Mouse (Mus musculus) stomach, embryonic 16.5 days (tissue): ENCODE results near the gene Ino80b. TPM values are rescaled to one million over a fixed set of nuclear protein-coding genes. Genes with fewer than 3 reads are reported as not detected.

Experiments used
- ATAC-seq: fragments of 200-750 bp; cut with Nextera tagmentation; 2 replicates; pipeline ENCODE4 v1.8.0; 2017; ENCODE audit warnings: moderate number of reproducible peaks, moderate TSS enrichment; ENCODE audit not compliant: insufficient read depth, low FRiP score
- H3K27ac ChIP-seq: fragments of 300-500 bp; sonication (generic); 2 replicates; pipeline ENCODE4 v1.5.1; 2014; ENCODE audit warnings: low read length
- H3K27me3 ChIP-seq: fragments of 300-500 bp; sonication (generic); 2 replicates; pipeline ENCODE4 v1.6.1; 2014; ENCODE audit warnings: low read length, control low read depth, mixed read lengths; ENCODE audit not compliant: control insufficient read depth, insufficient read depth
- H3K36me3 ChIP-seq: fragments of 300-500 bp; sonication (generic); 2 replicates; pipeline ENCODE4 v1.6.1; 2014; ENCODE audit warnings: low read length; ENCODE audit not compliant: control insufficient read depth, insufficient read depth
- H3K4me1 ChIP-seq: fragments of 300-500 bp; sonication (generic); 2 replicates; pipeline ENCODE4 v1.6.1; 2014; ENCODE audit warnings: low read length, control low read depth, mixed read lengths; ENCODE audit not compliant: control insufficient read depth, insufficient read depth
- H3K4me2 ChIP-seq: fragments of 300-500 bp; sonication (generic); 2 replicates; pipeline ENCODE4 v1.6.1; 2014; ENCODE audit warnings: low read depth, low read length, mixed read lengths
- H3K4me3 ChIP-seq: fragments of 300-500 bp; sonication (generic); replicated peaks from 2 replicates; pipeline ENCODE4 v1.5.1; 2014; ENCODE audit warnings: mild to moderate bottlenecking, low read length
- H3K9ac ChIP-seq: fragments of 300-500 bp; sonication (generic); 2 replicates; pipeline ENCODE4 v1.6.1; 2014; ENCODE audit warnings: low read length
- H3K9me3 ChIP-seq: fragments of 300-500 bp; sonication (generic); replicated peaks from 2 replicates; pipeline ENCODE4 v1.6.1; 2016; ENCODE audit warnings: low read length, control low read depth; ENCODE audit not compliant: control insufficient read depth
- WGBS: fragments of 180-500 bp; shearing (Covaris S2); extraction: QIAGEN DNeasy Blood & Tissue Kit; methylation state at CpG from one replicate; pipeline ENCODE4 v1.1.7; 2014; 5-methylcytosine and 5-hydroxymethylcytosine counted together
- polyA plus RNA-seq: library from polyadenylated mRNA; unstranded; fragments of >200 nt; fragmentation: Nextera tagmentation; extraction: Ambion mirVana; gene quantifications from 2 replicates; pipeline ENCODE4 v1.2.1, GENCODE M21; 2015

The Ino80b gene
- polyA plus RNA-seq, 1 experiment from 2014 or later: 8.4 TPM

DNA sequence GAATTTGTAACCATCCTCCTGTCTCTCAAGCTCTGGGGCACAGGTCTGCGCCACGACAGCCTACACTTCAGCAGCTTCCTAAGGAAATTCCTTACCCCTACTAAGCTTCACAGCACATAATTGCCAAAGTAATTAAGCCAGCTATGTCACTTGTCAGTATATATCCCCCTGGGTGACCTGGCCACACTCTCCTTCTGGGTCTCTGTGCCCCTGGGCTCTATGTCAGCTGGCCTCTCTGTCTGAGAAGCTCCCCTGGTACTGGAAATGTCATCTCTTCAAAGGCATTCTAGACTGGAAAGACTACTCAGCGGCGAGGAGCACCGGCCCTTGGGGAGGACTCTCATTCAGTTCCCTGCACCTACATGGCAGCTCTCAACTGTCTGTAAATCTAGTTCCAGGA lies 2.3 kb downstream of the Ino80b start:
- H3K27ac ChIP-seq: no peak overlapping the region
- peaks cover 35% of the 10 kb centered on the region for H3K4me1 ChIP-seq
- no peaks in the 10 kb centered on the region for H3K27me3 ChIP-seq
- no peak for ATAC-seq
- no peak overlapping the region for H3K4me2 ChIP-seq
- no peaks in the 10 kb centered on the region for H3K9me3 ChIP-seq
- peak overlapping the region; percentile 35; the same call in 1 of the 2 replicates for H3K9ac ChIP-seq
- 81% methylated on average over 5 of the region's 5 CpGs for WGBS
- peaks cover 9% of the 10 kb centered on the region for H3K36me3 ChIP-seq
- 0 out of 2 replicates have a peak overlapping the region, but pooled peaks have one; percentile 3 for H3K4me3 ChIP-seq

DNA sequence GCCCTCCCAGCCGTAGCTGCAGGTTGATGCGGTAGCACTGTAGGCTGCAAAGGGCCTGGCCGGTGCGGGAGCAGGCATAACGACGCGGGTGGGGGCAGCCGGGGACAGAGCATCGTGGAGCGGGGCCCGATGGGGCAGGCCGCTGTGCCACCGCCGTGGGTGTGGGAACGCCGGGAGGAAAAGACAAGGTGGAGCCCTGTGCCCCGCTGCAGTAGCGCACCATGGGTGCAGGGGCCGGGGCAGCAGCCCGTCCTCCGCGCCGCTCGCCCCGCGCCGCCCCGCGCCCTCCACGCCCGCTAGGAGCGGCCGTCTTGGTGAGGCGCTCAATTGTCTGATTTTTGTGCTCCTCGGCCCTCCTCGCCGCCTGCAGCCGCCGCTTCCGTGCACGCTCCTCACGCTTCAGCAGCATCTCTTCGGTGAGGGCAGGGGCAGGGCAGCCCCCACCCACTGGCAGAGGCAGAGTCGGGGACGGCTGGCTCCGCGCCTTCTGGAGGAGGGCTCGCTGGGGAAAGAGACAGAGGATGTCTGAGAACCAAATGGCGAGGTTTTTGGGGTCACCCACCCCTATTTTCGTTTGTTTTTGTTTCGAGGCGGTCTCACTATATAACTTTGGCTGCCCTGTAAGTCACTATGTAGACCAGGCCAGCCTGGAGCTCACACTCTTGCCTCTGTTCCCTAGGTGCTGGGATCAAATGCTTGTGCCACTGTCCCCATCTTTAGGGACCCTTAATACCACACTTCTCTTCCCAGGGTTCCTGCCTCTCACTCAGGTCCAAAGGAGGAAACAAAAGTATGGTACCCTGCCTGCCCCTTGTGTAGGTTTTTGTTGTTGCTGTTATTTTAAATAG lies 3.1 kb downstream of the Ino80b start:
- Histone ChIP-seq H3K9me3 (no peaks in the 10 kb centered on the region), H3K27ac (peak overlapping the region; percentile 98), H3K9ac (peak overlapping the region; percentile 88), H3K4me2 (peak overlapping the region; percentile 96), H3K4me1 (peaks cover 35% of the 10 kb centered on the region), H3K36me3 (peaks cover 12% of the 10 kb centered on the region), H3K4me3 (peak overlapping the region; percentile 77), H3K27me3 (no peaks in the 10 kb centered on the region)
- peak; percentile 45; the same call in 1 of the 2 replicates for ATAC-seq
- 1% methylated on average over 51 of the region's 52 CpGs for WGBS

DNA sequence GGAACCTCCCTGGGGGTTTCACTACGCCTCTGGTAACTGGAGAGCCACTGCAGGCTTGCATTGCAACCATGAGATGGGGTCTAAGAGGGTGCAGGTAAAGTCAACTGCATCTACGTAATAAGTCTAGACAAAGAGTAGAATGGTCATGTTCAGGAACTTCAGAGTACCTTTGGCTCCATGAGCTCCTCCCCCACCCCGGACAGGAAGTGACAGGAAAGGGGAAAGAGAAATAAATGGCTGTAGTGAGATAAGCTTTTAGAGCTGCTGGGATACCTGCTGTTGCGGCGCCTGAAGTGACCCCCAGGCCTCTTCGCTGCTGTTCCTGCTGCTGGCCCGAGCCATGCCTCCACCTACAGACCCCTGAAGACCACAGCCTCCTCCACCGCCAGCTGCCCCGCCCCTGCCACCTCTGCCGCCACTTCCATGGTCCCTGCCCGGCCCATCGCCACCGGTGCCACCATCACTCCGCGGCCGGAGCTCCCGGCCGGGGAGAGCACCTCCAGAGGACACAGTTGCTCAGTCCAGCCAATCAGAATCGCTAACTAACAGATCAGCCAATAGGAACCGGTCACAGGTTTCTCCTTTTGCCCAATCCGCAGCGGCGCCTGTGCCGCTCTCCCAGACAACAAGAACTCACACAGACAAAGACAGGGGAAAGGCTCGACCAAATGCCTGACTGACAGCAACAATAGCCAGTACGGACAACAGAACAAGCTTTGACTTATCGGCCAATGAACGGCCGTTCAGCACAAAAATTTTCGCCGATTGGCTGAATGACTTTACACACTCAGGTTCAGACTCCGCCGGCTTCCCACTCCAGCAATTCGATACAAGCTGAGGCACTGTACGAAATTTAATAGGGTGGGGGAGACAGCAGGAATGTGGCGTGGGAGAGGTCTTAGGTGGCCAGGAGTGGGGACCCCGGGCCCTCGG lies 4.0 kb downstream of the Ino80b start, which contains the start of gene Wbp1:
Gene Wbp1, minus strand, starts transcription at position 630 of the 933 bp plus-strand sequence.
- H3K4me3 ChIP-seq: peak within 1 kb of the TSS; percentile 77
- 1% methylated on average over 38 of the region's 38 CpGs for WGBS
- H3K9ac ChIP-seq: peak within 1 kb of the TSS; percentile 88
- peaks cover 12% of the 10 kb centered on the region for H3K36me3 ChIP-seq
- H3K27me3 ChIP-seq: no peaks in the 10 kb centered on the region
- peaks cover 42% of the 10 kb centered on the region for H3K4me1 ChIP-seq
- H3K4me2 ChIP-seq: peak within 1 kb of the TSS; percentile 96
- no peaks in the 10 kb centered on the region for H3K9me3 ChIP-seq
- peak; percentile 95 for ATAC-seq
- H3K27ac ChIP-seq: peak within 1 kb of the TSS; percentile 98

DNA sequence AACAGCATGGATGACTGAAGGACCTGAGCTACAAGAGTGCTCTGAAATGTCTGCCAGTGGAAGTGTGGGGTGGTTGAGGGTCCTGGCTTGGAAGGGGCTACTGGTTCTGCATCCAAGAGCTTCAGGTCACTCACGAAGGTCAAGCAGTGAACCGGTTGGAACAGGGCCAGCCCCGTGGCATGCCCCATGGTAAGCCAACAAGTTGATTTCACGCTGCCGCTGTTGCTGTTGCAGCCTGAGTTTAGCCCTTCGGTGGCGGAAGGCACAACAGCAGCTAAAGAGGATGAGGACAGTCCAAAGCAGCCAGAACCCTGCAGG lies 5.5 kb downstream of the Ino80b start:
- H3K36me3 ChIP-seq: peaks cover 12% of the 10 kb centered on the region
- peaks cover 43% of the 10 kb centered on the region for H3K4me1 ChIP-seq
- H3K9ac ChIP-seq: peak overlapping the region; percentile 17; the same call in 1 of the 2 replicates
- ATAC-seq: no peak
- H3K4me2 ChIP-seq: peak overlapping the region; percentile 91
- H3K4me3 ChIP-seq: no peak overlapping the region
- WGBS: 74% methylated on average over 7 of the region's 7 CpGs
- H3K27me3 ChIP-seq: no peaks in the 10 kb centered on the region
- H3K27ac ChIP-seq: no peak overlapping the region
- no peaks in the 10 kb centered on the region for H3K9me3 ChIP-seq

DNA sequence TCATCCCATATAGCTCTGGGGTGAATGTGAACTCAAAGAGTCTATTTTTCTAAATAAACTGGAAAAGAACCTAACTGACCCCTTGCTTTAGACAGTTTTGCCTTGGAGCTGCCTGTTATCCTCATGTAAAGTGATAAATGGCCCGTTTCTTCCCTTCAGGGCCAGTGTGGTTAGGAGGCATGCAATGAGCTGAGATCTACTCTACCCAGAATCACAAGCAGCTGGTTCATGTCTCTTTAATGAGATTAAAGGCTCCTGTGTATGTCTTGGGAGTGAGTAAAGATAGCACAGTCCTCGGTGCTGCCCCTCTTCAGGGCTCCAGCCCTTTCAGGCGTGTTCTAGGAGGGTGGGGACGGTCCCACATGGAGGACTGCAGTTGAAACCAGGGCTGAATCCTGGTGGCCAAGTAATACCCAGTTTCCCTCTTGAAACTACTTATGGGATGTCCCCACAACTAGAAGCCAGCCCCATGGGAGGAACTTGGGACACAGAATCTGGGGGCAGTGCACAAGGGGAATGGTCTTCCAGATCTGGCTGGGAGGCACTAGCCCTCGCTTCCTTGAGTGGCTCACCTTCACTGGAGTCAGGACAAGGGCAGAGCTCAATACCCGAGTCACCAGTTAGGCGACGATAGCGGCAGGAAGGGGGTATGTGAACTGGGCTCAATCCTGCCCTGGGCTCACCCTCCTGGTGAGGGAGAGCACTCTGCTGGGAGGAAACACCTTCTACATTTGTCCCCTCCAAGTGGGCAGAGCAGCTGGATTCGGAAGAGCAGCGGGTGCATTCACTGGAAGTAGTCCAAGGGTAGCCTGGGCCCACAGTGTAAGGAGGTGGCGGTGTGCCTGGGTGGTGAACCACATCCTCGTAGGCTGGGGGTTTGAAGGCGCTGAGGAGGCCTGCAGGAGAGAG lies 6.2 kb downstream of the Ino80b start:
- H3K27me3 ChIP-seq: no peaks in the 10 kb centered on the region
- peaks cover 37% of the 10 kb centered on the region for H3K4me1 ChIP-seq
- no peak overlapping the region for H3K4me2 ChIP-seq
- no peak for ATAC-seq
- 68% methylated on average over 14 of the region's 14 CpGs for WGBS
- H3K9me3 ChIP-seq: no peaks in the 10 kb centered on the region
- H3K9ac ChIP-seq: no peak overlapping the region
- H3K27ac ChIP-seq: no peak overlapping the region
- no peak overlapping the region for H3K4me3 ChIP-seq
- peaks cover 12% of the 10 kb centered on the region for H3K36me3 ChIP-seq

DNA sequence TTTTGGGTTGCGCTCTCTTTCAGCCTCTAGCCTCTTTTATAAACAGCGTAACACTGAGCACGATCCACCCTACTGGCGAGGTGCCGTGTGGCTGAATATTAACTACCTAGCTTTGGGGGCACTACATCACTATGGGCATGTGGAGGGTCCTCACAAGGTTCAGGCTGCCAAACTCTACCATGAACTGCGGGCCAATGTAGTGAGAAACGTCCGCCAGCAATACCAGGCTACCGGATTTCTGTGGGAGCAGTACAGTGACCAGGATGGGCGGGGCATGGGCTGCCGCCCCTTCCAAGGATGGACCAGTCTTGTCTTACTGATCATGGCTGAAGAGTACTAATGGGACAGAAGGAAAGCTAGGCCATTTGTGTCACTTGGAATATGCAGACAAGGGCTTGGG lies 6.9 kb downstream of the Ino80b start:
- no peak overlapping the region for H3K27ac ChIP-seq
- no peaks in the 10 kb centered on the region for H3K27me3 ChIP-seq
- H3K4me3 ChIP-seq: no peak overlapping the region
- no peak for ATAC-seq
- no peak overlapping the region for H3K4me2 ChIP-seq
- H3K9ac ChIP-seq: no peak overlapping the region
- H3K9me3 ChIP-seq: no peaks in the 10 kb centered on the region
- peaks cover 34% of the 10 kb centered on the region for H3K4me1 ChIP-seq
- H3K36me3 ChIP-seq: peaks cover 12% of the 10 kb centered on the region
- WGBS: 78% methylated on average over 11 of the region's 11 CpGs

DNA sequence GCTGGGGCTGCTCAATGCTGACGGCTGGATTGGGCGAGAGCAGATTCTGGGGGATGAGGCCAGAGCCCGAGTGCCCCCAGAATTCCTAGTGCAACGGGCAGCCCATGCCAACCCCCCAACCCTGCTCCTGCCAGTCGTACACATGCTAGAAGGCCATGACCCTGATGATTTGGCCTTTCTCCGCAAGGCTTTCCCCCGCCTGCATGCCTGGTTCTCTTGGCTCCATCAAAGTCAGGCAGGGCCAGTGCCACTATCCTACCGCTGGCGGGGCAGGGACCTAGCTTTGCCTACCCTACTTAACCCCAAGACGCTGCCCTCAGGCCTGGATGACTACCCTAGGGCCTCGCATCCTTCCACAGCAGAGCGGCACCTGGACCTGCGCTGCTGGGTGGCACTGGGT lies 7.6 kb downstream of the Ino80b start:
- Histone ChIP-seq H3K4me2 (no peak overlapping the region), H3K27ac (no peak overlapping the region), H3K4me1 (peaks cover 28% of the 10 kb centered on the region), H3K9ac (peak overlapping the region; percentile 25; the same call in 1 of the 2 replicates), H3K9me3 (no peaks in the 10 kb centered on the region), H3K36me3 (peaks cover 12% of the 10 kb centered on the region), H3K27me3 (no peaks in the 10 kb centered on the region), H3K4me3 (no peak overlapping the region)
- no peak for ATAC-seq
- 85% methylated on average over 13 of the region's 13 CpGs for WGBS

DNA sequence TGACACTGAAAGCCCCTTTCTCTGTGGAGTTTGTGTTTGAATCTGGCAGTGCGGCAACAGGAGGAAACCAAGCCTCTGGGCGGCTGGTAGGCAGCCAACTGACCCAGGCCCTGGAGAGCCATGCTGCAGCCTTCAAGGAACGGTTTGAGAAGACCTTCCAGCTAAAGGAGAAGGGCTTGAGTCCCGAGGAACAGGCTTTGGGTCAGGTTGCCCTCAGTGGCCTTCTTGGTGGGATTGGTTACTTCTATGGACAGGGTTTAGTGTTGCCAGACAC lies 8.1 kb downstream of the Ino80b start:
- H3K4me1 ChIP-seq: peaks cover 24% of the 10 kb centered on the region

More for the DNA sequence above, 8.1 kb downstream of the Ino80b start:
- Histone ChIP-seq H3K9me3 (no peaks in the 10 kb centered on the region), H3K27me3 (no peaks in the 10 kb centered on the region), H3K4me2 (no peak overlapping the region), H3K27ac (no peak overlapping the region), H3K4me3 (no peak overlapping the region), H3K9ac (0 out of 2 replicates have a peak overlapping the region, but pooled peaks have one; percentile 93), H3K36me3 (peaks cover 12% of the 10 kb centered on the region)
- ATAC-seq: no peak
- WGBS: 72% methylated on average over 4 of the region's 4 CpGs
